ENCODE assay signal across 10 mouse cellular contexts in the genomic region with DNA sequence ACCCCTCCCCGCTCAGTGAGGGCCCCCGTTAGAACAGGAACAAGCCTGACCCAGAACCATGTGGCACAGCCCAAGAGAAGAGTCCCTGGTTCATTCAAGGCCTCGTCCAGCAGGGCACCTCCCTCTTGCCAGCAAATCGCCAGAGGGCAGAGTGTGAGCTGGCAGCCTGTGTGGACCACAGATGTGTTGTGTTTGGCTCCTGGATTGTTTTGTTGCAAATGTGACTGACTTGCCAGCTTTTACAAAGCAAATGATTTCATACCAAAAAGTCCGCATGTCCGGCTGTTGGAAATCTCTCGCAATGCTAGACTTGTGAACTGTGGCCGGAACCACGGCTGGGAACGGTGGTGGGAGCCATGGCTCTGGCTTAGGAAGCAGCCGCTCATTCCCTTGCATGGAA. TPM values are rescaled to one million over a fixed set of nuclear protein-coding genes. Genes with fewer than 3 reads are reported as not detected.
A peak's percentile ranks its signal among the peaks of the same experiment; 100 is the strongest.
DNase-seq lines count a peak whose midpoint lies in the region; ATAC-seq and TF ChIP-seq lines count a peak whose summit lies in the region.
"Had no signal": no experiment of that assay in that cellular context is flagged by ENCODE, and none has a peak within 500 bp of the region (broad histone marks: within the 10 kb centered on the region; RNA-seq: fewer than 3 reads in every experiment).

No protein-coding gene starts in this region.

- H3K9me3 ChIP-seq in embryonic facial prominence, embryonic 10.5 days = no peaks in the 10 kb centered on the region
- H3K9me3 ChIP-seq in limb, embryonic 10.5 days (replicated peaks) = no peaks in the 10 kb centered on the region
- H3K9me3 ChIP-seq: G1E had no signal

- TF ChIP-seq CTCF in Patski (IDR thresholded peaks at IDR 0.05) = no peak

- CTCF ChIA-PET in Patski (lab: Charles Lee) = no interaction called here

- H3K4me1 ChIP-seq in embryonic facial prominence, embryonic 10.5 days = peaks cover 82% of the 10 kb centered on the region
- peaks cover 61% of the 10 kb centered on the region for H3K4me1 ChIP-seq in limb, embryonic 10.5 days

- POLR2A ChIA-PET in Patski (lab: Charles Lee) = no interaction called here

- WGBS in embryonic facial prominence, embryonic 10.5 days = 80% methylated on average over 11 of the region's 11 CpGs
- WGBS in limb, embryonic 10.5 days = 80% methylated on average over 11 of the region's 11 CpGs

- peak overlapping the region; percentile 5 for H3K27ac ChIP-seq in embryonic facial prominence, embryonic 10.5 days (replicated peaks)
- 0 out of 2 replicates have a peak overlapping the region, but pooled peaks have one; percentile 16 for H3K27ac ChIP-seq in limb, embryonic 10.5 days

- peak; percentile 23 for DNase-seq in kidney, adult 9 months
- no peak for DNase-seq in kidney, postnatal 4 days
- peak; percentile 28 for DNase-seq in Patski (ENCODE audit: low read depth, low spot score)
- DNase-seq in embryonic facial prominence, embryonic 10.5 days (ENCODE audit: low spot score) = no peak
- DNase-seq in limb, embryonic 10.5 days (ENCODE audit: low spot score) = no peak
- no peak for DNase-seq in MN1 (ENCODE audit: low spot score)
- DNase-seq in frontal cortex, postnatal 10 days (ENCODE audit: low spot score in 2 of 2) = no peak
- no peak for DNase-seq in right cerebral cortex, adult 18-20 months

- H3K27me3 ChIP-seq in Patski = peaks cover 2% of the 10 kb centered on the region
- H3K27me3 ChIP-seq in embryonic facial prominence, embryonic 10.5 days (replicated peaks; ENCODE audit: low read depth, poor library complexity, severe bottlenecking) = no peaks in the 10 kb centered on the region
- H3K27me3 ChIP-seq in limb, embryonic 10.5 days (ENCODE audit: low read depth, poor library complexity, severe bottlenecking) = no peaks in the 10 kb centered on the region

- H3K36me3 ChIP-seq in embryonic facial prominence, embryonic 10.5 days (replicated peaks) = peaks cover 6% of the 10 kb centered on the region
- H3K36me3 ChIP-seq in limb, embryonic 10.5 days = no peaks in the 10 kb centered on the region
- H3K36me3 ChIP-seq: G1E had no signal

- no peak overlapping the region for H3K4me3 ChIP-seq in embryonic facial prominence, embryonic 10.5 days
- H3K4me3 ChIP-seq in limb, embryonic 10.5 days = no peak overlapping the region
- H3K4me3 ChIP-seq: erythroblast, embryonic 14.5 days had no signal

- in situ Hi-C loops in Patski (cut with MboI; ENCODE audit: low pct_unique_long_range_greater_than_20kb) = no loop called here

- ATAC-seq in Patski = no peak

RNA-seq across cellular contexts. Expression of a gene that starts 36.7 kb away (rescaled TPM):
- 3.9 TPM for polyA plus RNA-seq in Patski (2021)
- polyA plus RNA-seq in embryonic facial prominence, embryonic 10.5 days (2016; fragmentation: Nextera tagmentation; extraction: Ambion mirVana) = 32.6 and 35.2 TPM in 2 replicates
- 24.6 and 26.2 TPM in 2 replicates for polyA plus RNA-seq in limb, embryonic 10.5 days (2016; fragmentation: Nextera tagmentation; extraction: Ambion mirVana)

Comparison
In these comparisons a context has a peak if more than half of its experiments do, and no peak if none do; other contexts are left out.
1. DNase-seq: peak in kidney, adult 9 months (single experiment) and Patski (single experiment); none in kidney, postnatal 4 days (0 of 2), embryonic facial prominence, embryonic 10.5 days (single experiment), limb, embryonic 10.5 days (single experiment), MN1 (single experiment), frontal cortex, postnatal 10 days (0 of 2) and right cerebral cortex, adult 18-20 months (single experiment).